Mouse (Mus musculus) gastrocnemius, postnatal 36 days (tissue): Measurements from ENCODE around the gene Pard3b. TPM values are rescaled to one million over a fixed set of nuclear protein-coding genes. Genes with fewer than 3 reads are reported as not detected.
A peak's percentile ranks its signal among the peaks of the same experiment; 100 is the strongest.

Source experiments
- DNase-seq, 2 experiments: peaks; one replicate each; pipeline ENCODE4 v3.0.0; 2022
- intact Hi-C: fragments of 180-260 bp; cut with DNase I; formaldehyde crosslinking; loops from one replicate; pipeline ENCODE4 v1.15.1; 2025
- total RNA-seq, 2 experiments: library from RNA; stranded (reverse); gene quantifications; 2 replicates each; pipeline ENCODE4 v1.2.3; 2021

The Pard3b gene
- total RNA-seq, 2 experiments from 2014 or later, result 5.0 to 5.1 TPM

- DNase-seq, result no peak
- intact Hi-C loops, result no loop called here
Observed at GRCm38 (mm10) chr1:61903271-61904007, 264.8 kb downstream of the Pard3b start.

- peak in 1 of 2 experiments; percentile 20 for DNase-seq
- intact Hi-C loops, result no loop called here
Observed at GRCm38 (mm10) chr1:61904036-61904435, 265.4 kb downstream of the Pard3b start.

GRCm38 (mm10) chr1:61912931-61913330 is 274.3 kb downstream of the Pard3b start:
- no peak for DNase-seq
- intact Hi-C loops, result no loop called here

DNA sequence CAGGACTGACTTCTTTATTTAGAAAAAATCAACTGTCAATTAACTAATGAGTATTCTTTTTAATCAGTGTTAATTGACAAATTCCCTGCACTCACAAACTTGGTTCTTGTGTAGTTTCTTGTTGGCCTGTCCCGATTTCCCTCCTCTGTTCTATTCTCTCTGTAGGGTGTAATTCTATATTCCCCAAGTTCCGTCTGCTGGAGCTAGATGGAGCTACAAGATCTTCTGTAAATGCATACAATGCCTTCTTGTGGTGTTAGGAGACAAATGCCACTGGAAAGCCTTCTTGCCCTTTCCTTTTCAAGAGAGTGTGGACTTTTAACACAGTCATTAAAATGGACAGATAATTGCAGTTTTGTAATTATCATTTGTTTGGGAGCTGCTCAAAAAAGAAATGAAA is 286.3 kb downstream of the Pard3b start:
- no peak for DNase-seq

DNA sequence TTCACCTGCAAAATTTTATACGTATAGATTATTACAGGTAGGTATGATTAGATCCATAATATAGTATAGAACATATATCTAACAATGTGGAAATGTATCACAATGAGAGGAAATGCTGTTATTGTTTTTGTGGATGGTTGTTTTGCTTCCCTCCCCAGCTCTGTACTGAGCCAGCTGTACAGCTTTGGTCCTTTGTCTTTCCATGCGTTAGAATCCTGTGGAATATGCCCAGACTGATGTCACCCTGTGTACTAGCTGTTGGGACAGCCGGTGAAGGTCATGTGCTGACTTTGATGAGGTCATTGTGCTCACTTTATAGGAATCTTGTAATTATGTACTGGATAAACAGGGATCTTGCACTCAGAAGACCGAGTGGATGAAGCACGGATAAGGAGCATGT is 286.9 kb downstream of the Pard3b start:
- no peak for DNase-seq
- intact Hi-C loops, result loop anchor here (10.0 kb wide), 1 partner anchor 779 kb away; the partner anchor contains the start of gene Nrp2

More for the DNA sequence above, 286.3 kb downstream of the Pard3b start:
- intact Hi-C loops, result loop anchor here (10.0 kb wide), 1 partner anchor 780 kb away; the partner anchor contains the start of gene Nrp2

GRCm38 (mm10) chr1:61928131-61928761 is 289.6 kb downstream of the Pard3b start:
- DNase-seq, result no peak
- intact Hi-C loops, result loop anchor here (10.0 kb wide), 1 partner anchor 777 kb away; the partner anchor contains the start of gene Nrp2

DNA sequence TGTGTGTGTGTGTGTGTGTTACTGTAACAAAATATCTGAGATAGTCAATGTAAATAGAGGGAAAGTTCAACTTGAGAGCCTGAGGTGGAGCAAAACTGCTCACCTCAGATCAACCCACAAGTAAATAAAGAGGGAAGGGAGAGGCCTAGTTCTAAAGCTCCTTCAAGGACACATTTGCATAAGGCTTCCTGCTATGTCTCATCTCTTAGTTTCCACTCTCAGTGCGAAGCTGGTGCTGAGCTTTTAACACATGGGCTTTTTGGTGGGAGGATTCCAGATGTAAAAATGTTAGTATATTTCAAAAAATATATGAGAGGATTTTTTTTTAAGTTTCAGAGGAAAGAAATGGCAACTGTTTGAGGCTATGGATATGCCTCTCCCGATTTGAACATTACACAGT is 294.9 kb downstream of the Pard3b start:
- no peak for DNase-seq
- intact Hi-C loops, result no loop called here

GRCm38 (mm10) chr1:61934760-61935159 is 296.1 kb downstream of the Pard3b start:
- intact Hi-C loops, result no loop called here
- DNase-seq, result no peak

- DNase-seq, result no peak
- intact Hi-C loops, result no loop called here
Observed at GRCm38 (mm10) chr1:61939882-61940281, 301.3 kb downstream of the Pard3b start.

DNA sequence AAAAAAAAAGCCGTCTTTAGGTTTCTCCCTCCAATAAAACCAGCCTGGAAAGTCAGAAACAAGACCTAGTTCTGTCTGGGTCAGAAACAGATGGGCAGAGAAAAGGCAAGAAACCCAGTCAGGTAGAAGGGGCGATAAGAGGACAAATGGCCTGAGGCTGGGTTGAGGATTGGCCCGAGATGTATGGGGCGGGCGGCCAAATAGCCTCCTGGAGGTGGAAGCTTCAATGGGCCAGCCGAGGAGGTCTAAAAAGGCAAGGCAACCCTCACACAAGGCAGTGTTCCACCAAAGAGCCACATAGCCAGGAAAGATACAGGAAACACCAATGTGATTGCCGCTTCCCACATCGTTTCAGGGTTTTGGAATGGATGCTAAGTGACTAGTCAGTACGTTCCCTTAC is 322.9 kb downstream of the Pard3b start:
- intact Hi-C loops, result no loop called here
- no peak for DNase-seq

- DNase-seq, result no peak
- intact Hi-C loops, result no loop called here
Observed at GRCm38 (mm10) chr1:61962571-61962970, 323.9 kb downstream of the Pard3b start.

DNA sequence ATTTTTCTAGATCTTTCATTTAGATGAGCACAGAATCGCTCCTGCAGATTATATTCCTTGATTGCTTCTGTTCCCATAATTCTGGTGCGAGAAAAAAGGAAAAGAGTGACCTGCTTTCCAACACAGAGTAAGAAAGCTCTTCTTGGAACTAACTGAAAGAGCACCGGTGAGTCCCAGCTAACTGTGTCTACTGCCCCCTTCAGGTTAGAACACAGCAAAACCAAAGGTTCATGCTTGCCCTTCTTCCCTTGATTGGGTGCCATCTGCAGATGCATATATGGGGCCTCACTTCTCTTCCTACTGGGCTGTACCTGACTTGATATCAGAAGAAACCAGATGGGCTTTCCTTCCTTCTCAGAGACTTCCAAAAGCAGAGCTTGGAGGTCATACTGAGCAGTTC is 328.5 kb downstream of the Pard3b start:
- intact Hi-C loops, result no loop called here
- no peak for DNase-seq

GRCm38 (mm10) chr1:61967807-61968206 is 329.2 kb downstream of the Pard3b start:
- no peak for DNase-seq
- intact Hi-C loops, result no loop called here

- intact Hi-C loops, result no loop called here
Observed at GRCm38 (mm10) chr1:61997711-61998110, 359.1 kb downstream of the Pard3b start.

DNA sequence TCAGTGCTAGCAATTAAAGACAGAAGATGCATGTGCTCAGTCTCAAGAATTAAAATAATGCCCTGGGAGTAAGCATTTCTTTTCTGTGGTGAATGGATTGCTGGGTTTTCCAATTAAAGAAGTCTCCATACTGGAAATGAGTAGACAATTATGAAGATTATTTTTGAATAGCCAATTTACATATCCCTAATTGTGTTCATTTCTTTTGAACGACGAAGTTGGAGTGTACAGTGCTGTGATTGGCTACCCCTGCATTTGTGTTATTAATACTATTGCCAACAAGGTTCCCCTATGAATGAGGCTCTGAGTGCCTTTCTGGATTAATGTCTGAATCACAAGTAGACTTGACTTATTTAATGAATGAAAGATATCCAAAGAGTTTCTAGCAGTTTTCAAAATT is 370.2 kb downstream of the Pard3b start:
- intact Hi-C loops, result no loop called here

More at GRCm38 (mm10) chr1:61997711-61998110, 359.1 kb downstream of the Pard3b start:
- no peak for DNase-seq

DNA sequence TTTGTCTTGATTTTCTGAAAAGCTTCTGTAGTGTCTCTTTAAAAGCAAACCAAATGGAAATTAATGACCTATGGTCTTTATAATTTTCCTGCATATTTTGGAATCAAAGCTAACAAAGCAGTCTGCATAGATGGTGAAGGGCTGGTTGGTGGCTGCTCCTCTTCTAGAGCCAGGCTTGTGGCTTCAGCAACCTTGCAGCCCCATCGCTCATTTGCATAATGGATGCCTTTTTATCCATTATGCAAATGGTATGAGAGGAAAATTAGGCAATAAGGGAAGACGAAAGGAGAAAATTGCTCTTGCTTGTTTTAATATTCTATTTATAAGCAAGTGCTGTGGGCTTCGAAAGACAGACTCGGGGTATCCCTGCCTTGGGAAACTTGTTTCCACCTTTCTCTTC is 373.1 kb downstream of the Pard3b start:
- intact Hi-C loops, result no loop called here
- DNase-seq, result no peak

More for the DNA sequence above, 370.2 kb downstream of the Pard3b start:
- DNase-seq, result no peak

GRCm38 (mm10) chr1:62016536-62017300 is 378.1 kb downstream of the Pard3b start:
- no peak for DNase-seq
- intact Hi-C loops, result no loop called here

DNA sequence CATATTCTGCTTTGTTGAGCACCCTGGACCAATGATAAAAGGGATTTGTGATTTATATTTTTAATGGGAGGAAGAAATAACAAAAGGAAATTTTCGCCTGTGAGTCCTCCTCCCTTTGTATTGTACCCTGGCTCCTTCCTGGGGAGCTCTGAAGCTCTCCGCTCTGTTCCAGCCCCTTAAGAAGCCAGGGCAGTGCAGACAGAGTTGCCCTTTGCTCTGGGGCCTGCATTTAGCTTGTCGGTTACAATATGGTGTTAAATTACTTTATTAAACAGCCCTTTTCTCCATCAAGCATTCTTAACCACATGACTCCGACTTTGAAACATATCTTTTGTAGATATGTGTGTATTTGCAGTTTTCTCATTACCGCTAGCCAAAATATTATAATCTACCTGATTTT is 379.7 kb downstream of the Pard3b start:
- intact Hi-C loops, result no loop called here
- no peak for DNase-seq

DNA sequence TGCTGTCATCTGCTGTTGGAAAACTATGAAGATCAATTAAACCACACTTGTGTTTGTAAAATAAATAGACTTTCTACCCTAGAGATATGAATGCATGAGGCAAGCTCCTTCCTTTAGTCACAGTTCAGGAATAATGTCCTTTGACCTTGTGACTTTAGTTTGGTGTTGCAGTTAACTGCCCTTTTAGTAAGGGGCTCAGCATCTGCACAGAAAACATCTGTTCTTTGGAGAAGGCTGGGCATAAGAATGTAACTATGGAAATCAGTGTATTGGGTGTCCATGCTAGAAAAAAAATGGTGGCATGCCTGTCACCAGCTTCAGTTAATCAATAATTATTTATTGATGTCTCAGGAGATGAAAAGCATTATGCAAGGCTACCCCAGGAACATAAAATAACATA is 381.1 kb downstream of the Pard3b start:
- intact Hi-C loops, result no loop called here
- DNase-seq, result no peak

GRCm38 (mm10) chr1:62041718-62042117 is 403.1 kb downstream of the Pard3b start:
- DNase-seq, result no peak
- intact Hi-C loops, result no loop called here

- no peak for DNase-seq
- intact Hi-C loops, result no loop called here
Observed at GRCm38 (mm10) chr1:62048592-62048991, 410.0 kb downstream of the Pard3b start.
